Mouse (Mus musculus) testis, postnatal 14 days (tissue): Measurements from ENCODE around the gene Wars2.

Experiments used
- DNase-seq: peaks from one replicate; pipeline ENCODE4 v3.0.0; 2021; ENCODE audit warnings: low spot score

Gene Wars2

DNA sequence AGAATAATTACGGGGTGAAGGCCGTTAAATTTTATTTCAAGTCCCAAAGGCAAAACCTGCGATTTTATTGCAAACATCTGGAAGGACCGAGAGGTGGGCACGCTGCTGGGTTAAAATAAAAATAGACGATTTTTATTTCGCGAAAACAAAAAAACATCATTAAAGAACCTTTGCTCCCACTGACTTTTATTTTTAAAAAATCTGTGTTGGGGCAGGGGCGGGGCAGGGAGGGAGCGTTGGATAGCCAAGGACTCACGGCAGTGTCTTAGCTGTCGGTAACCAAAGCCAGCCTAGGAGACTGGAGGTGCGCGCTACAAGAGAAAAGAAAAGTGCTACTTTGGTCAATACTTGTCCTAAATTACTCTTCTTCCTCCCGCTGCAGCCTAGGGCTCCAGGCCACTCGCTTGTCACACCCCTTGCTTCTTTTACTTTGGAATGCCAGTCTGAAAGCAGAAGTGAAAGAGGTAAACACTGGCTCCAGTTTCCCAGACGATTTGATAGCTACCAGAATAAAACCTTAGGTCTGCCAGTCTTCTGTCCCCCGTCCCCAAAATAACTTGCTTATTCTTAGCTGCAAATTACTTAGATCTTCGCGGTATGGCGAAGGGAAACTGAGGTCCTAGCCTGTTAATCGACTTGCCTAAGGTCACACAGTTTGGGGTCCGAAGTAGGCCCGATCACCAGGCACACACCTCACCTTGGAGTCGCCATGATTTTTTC is 108.1 kb downstream of the Wars2 start:
- DNase-seq, result no peak

DNA sequence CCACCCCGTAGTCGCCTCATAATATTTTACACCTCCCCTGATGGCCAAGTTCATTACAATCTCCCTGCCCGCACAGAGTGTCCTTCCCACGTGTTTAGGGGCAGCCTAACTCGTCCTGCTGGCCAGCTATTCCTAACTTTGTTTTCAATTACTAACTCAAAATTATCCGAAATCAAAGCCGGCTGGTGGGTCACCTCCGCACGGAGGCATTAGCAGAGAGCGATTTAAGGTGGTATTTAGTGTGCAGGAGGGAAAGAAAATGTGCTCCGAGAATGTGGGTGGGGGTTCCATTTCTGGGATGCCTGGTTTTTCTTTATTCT is 108.6 kb downstream of the Wars2 start:
- DNase-seq, result no peak

DNA sequence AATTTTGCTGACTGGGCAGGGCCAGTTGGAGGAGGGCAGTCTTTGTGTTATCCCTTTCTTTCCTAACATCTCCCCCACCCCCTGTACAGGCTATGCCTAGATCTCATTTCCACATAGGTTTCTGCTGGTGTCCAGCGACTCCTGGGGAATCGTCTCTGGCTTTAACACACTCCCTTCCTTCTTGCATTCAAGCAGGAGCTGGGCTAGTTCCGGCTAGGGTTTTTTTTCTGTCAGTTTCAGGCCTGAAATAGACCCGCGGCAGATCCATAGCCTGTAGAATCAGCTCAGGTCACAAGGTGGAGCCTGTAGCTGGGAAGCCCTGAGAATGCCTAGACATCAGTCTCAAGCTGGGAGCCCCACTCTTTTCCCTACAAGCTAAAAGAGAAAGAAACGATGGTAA is 109.0 kb downstream of the Wars2 start:
- DNase-seq, result no peak

DNA sequence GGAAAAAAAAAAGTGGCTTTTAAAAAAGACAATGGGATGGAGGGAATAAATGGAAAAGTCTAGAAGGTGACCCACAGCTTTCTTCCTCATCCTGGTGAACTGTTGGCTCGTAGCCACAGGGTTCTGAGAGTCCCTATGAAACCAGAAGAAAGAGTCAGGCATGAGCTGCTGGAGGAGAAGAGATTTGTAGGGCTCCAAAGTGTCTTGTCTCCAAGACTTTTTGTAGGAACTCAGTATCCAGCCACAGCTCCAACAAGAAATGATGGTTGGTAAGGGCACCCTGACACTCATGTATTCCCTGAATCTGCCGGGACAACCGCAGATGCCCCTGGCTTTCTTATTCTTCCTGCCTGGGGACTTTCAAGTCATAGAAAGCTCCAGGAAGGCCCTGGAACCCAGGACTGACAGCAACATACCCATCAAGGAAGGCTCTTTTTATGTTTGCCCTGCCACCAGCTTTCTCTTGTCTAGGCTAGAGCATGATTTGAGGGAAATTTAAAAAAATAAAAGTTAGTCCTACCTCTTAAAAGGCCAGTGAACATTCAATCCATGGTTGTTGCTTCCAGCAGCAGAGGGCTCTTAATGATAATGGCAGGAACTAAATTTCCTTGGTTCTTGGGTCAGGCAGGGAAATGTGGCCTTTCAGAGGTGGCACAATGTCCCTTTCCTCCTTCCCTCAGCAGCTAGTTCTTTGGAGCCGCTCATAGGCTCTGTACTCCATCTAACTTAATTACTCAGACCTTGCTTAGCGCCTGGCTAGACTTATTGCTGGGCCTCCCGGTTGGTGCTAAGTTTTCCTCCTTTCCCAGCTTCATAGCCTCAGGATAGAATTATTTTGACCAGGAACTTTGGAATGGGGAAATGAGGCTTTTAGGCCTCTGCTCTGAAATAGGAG is 110.7 kb downstream of the Wars2 start:
- DNase-seq, result no peak

DNA sequence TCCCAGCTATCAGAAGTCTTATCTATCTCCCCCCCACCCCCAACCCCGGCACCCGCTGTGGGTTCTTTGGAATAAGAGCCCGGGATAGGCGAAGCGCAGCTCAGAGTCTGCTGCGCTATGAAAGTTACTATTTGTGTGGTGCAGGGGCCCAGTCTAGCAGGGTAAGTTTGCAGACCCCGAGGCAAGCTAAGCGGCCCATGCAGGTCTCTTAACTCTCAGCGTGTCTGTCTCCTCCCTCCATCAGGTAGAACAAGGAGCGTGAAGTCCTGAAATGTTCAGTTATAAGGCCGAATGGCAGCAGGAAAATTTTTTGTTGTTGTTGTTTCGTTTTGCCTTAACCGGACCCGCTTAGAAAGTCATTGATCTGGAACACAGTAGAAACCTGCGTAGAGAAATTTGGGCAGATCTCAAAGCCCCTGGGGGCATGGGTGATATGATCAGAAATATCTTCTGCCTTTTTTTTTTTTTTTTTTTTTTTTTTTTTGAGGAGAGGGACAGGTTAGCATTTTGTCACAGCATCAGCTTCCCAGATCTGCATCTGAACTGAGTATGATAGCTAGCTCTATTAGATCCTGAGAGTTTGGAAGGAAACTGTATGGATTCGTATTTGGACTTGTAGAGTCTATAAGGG is 111.7 kb downstream of the Wars2 start:
- DNase-seq, result no peak

DNA sequence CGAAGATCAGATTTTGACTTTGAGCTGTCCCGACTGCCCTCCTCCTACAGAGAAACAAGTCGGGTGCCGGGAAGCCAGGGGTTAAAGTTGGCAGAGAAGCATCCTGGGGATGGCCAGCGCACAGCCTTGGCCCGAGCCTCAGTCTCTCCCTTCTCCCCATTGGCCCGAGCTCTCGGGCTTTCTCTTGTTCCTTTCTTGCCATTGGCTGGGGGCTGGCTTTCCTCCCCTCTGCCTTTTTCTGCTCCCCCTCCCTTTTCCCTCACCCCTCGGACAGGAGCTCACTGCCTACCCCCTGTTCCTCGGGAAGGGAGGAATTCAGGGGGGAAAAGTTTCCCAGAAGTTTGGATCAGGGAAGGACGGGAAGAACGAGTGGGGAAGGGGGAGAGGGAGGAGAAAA is 112.2 kb downstream of the Wars2 start:
- no peak for DNase-seq

DNA sequence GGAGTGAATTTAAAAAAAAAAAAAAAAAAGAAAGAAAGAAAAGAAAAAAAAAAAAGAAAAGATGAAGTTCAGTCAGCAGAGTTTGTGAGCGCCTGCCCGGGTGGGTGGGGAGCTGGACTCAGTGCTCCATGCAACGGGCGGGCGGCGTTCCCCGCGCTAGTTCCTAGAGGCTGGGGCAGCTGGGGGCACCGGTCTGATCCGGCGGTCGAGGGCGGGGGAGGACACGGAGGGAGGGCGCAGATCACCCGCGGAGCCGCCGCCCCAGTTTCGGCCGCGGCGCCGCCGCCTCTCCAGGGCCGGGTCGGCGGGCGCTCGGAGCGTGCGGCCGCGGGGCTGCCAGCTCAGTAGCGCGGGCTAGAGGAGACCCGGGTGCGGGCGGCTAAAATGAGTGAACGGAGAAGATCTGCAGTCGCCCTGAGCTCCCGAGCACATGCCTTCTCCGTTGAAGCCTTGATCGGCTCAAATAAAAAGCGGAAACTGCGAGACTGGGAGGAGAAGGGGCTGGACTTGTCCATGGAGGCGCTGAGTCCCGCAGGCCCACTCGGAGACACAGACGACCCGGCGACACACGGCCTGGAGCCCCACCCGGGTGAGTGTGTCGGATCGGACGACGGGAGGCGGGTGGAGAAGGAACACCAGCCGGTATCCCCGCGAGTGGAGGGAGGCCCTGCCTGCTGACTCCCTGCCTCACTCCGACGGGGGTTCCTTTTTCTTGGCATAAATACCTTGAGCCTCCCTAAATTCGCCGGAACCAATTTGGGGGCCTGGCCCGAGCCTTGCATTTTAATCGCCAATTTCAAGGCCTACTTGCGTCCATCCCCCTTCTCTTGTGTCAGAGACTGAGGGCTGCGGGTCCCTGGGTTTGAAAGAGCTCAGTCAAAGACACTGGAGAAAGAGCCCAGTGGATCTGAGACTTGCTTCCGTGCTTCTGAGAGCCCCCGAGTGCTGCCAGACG is 112.9 kb downstream of the Wars2 start:
- DNase-seq, result no peak

DNA sequence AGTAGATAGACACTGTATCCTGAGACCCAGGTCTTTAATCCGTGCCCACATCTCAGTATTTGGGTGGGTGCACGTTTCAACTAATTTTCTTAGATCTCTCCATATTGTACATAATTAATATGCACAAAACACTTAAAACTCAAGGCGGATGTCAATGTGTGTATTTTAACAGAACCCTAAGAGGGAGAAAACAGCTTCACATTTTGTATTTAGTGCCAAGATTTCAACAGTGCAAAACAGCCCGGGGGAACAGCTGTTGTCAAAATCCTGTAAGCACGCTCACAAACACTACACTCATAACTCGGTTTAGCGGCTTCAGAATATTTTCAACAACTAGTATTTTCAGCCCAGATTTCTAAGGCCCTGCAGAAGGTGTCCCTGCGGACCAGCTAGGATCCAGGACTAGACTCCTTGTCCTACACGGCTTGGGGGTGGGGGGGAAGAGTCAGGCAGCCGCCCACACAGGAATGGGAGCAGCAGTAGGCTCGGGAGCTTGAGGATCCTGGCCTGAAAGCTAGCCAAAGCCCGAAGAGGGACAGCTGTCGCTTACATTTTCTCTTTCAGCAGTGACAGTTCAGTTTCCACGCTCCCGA is 113.8 kb downstream of the Wars2 start:
- DNase-seq, result no peak

DNA sequence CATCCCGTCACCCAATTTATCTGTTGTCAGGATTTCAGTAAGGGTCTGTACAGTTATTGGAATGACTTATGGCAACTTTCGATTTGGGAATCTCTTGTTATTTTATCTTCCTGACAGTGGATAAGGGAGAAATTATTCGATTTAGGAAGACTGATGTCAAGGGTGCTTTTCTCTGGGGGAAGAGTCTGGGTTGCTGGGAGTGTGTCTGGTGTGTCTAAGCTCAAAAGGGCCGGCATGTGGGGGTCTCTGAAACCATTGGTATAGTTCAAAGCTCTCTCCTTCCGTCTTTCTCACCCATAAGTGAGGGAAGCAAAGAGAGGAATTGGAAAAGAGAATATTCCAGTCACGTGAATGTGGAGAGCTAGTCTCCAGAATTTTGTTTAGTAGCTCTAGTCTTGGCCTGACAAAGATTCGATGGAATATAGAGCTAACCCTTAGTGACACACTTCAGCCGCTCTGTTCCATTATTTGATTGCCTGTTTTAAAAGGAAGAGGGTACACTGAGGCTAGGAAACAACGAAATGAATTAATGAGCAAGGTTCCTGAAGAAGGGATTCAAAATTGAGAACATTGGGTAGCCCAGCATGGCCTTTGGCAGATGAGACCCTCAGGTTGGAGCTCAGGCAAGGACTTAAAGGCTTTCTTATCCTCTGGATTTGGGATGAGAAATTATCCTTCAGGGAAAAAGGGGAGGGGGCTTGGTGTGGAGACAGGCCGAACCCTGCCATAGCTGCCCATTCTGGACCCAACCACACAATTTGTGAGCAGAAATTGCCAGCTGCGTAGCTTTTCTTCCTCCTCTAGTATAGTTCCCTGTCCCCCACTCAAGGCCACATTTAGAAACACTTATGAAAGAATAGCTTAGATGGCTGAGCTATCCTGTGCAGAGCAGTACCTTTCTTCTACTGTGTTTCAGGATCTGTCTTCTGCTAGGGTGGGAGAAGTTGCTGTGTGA is 114.8 kb downstream of the Wars2 start:
- DNase-seq, result no peak

DNA sequence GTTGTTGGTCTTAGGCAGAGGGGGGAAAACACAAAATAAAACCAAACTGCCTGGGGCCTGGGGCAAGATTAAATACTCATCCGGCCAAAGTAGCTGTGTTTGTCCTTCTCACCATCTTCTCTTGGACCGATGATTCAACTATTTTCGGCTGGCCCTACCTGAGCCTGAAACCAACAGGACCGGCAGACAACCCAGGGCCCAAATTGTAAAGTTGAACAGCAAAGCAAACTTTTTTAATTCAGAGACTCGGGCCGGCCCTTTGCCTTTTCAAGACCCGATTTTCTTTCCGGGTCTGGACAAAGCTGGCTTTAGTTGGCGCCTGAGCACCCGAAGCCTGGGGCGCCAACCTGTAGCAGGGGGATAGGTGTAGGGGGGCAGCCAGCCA is 115.5 kb downstream of the Wars2 start:
- no peak for DNase-seq

DNA sequence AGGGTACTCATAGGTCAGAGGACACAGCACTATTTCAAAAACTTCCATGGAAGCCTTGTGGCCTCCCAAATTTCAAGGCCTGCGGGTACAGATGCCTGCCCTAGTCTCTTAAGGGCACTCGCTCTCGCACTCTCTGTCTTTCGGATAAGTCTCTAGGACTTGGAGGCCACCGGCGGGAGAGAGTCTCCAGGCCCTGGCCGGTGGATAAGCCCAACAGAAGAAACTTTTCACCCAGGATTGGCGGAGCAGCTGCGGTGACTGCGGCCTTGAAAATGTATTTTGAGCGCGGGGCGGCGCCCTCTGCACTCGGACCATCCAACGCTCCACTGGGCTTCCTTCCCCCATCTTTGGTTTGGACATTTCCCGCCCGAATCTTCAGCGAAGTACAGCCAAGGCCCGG is 115.9 kb downstream of the Wars2 start:
- DNase-seq, result no peak

DNA sequence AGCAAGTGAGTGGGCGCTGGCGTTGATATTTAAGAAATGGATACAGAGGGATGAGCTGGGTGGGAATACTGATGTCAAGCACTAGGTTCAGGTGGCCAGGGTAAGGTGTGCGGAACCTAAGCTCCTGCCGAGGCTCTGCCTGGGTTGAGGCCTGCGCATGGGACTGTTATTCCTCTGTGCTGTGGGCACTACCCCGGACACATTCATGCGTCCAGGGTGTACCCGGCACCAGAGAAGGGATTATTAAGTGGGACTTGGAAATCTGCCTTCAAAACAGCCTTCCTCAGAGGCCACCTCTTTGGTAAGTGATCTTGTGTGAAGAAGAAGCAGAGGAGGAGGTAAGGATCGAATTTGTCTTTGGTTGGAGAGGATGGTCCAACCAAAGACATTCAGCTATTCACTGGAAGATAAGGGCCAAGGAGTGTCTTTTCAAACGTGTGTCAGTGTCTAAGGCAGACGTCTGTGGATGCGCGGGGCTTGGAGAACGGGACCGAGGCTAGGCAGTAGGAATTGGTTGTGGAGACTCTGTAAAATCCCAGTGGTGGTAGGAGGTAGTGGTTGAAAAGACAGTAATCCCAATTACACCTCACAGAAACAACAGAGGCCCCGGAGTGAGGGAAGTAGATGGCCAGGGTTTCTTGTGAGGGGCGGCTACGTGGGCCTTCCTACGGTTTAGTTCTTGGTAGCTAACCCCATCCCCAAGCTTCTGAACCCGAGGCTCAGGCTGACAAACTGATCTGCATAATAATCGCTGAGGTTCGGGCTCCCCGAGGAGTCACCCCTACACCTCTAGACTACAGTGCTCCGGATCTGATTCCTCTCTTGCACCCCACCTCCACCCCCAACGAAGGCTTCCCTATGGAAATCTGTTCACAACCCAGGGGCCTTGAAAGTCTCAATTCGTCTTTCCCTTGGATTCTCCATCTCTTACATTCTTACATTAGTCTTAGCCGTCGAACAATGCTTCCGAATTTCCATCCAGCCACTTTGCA is 117.0 kb downstream of the Wars2 start:
- no peak for DNase-seq

DNA sequence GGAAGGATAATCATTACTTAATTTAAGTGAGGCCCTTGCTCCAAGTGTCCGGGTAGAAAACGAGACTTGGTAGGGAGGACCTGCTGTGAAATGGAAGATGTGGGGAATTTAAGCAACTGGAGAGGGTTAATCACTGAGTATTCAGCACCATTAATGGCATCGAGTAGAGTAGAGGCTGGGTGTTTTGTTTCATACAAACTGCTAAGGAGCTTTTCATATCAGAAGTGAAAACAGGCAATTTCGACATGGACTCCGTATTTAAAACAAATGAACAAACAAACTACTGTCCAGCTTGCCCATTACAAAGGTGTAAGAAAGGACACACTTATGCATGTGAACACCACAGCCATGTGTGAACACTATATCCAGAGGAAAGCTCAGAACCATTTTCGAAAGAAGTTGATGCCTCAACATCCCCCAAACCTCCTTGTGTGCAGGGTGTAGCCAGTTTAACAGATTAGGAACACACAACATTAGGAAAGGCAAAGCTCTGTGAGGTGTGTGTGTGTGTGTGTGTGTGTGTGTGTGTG is 118.9 kb downstream of the Wars2 start:
- DNase-seq, result no peak

DNA sequence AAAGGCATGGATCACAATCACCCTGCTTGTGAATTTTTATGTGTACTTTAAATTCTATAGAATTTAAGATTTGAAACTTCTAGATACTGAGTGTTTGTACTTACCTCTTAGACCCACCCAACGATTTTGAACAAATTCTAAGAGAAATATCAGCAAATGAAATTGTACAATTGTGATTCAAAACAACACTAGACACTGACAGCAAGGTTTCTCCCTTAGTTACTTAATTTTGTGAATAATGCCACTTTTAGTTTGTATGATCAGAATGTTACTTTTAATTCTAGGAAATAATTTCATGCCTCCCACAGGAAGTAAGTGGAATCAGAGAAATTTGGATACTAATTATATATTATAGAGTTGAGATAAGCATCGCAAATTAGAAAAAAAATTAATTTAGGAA is 119.5 kb downstream of the Wars2 start:
- no peak for DNase-seq

DNA sequence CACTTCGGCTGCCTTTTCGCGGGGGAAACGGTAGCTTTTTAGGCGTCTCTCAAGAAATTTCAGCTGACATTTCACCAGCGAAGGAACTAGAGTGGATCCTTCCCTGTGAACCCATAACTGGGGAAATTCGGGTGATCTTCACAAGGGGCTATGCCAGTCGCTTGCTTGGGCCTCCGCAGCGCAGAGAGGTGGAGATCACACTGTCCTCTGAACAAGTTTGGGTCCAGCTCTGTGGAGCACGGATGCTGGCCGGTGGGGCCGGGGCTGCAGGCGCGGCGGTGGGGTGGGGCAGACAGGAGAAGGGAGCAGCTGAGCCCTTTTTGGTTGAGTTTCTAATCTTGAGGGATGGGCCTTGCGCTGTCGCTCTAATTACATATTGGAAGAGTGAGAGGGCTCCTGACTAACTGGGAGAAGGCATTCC is 120.5 kb downstream of the Wars2 start:
- no peak for DNase-seq

DNA sequence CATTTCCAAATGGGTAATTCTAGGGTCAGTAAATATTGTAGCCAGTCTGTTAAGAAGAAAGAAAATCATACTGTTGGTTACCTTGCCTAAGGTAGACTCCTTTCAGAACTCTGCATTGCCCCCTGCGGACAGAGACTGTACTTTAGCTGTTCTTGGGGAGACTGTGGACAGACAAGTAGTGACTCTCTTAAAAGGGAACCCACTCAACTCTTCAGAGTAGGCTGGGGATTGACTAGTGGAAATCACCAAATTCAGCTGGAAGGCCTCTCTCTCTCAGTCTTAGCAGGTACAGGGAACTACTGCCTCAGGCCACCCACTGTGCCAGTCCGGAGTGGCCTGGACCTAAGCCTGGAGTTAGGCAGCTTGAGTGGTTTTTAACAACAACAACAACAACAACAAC is 121.1 kb downstream of the Wars2 start:
- DNase-seq, result no peak

DNA sequence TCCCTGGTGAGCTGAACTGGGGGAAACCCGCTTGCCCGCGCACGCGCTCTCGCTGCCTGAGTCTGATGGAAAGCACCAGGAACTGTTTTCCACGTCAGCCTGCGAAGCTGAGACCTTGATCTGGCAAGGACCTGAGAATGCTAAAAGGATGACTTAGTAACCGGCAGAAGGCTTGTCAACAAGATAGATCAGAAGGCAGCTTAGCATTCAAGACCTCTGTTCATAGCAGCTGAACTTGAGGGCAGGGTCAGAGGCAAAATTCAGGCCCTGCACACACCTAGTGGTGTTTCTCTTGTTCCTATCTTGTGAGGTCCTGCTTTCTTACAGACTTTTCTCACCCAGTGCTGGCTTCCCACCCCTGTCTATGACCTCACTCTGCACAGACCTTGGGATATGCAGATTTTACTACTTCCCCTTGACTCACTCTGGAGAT is 122.6 kb downstream of the Wars2 start:
- no peak for DNase-seq

DNA sequence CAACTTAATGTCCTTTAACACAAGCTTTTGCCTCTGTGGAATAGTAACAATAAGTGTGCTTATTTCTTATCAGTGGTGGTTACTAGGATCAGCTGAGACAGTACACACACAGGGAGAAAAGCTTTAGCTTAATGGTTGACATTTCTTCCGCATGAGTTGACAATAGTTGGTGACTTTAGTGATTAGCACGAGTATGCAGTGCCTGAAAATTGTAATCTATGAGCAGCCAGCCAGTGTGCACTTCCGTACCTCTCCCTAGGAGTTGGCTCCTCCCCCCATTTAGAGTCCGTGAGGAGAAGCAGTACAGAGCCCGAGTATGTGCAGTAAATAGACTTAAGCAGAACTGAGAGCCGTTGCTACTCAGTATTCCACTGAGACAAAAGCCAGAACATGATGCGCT is 123.8 kb downstream of the Wars2 start:
- DNase-seq, result no peak

DNA sequence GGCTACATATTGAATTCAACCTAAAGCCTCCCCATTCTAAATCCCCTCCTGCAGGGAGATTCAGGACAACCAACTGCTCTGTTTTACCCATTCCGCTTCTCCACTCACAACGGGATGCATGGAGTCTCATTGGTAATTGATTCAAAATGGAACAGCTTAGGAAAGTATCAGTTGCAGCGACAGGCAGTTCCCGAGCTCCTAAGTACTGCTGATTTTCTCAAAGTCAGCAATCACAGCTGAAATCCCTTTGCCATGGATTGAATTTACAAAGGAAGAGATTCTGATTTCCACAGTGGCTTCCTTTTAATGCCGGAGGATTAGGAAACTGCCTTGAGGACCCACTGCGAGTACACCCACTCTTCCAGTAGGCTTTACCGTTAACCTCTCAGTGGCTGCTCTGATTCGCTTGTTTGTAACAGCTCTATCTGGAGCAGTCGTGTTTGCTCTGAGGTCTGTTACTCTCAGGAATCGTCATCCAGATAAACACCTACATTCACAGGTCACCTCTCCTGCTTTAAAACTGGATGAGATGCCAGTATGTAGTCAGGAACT is 126.0 kb downstream of the Wars2 start:
- DNase-seq, result no peak
